Mouse (Mus musculus) CH12.LX (cell line): ENCODE measurements at regions not wholly inside any gene's neighbourhood (a gene's known extent, or its start where the extent isn't known, plus 50 kb on each side); places are given as distances from the start of the nearest gene placed in this dataset.

ENCODE experiments used
- CTCF ChIP-seq, 2 experiments: IDR thresholded peaks in 1 of 2; conservative IDR thresholded peaks in 1 of 2; 2 replicates each; pipeline ENCODE4 v1.5.1; 2011 to 2012; ENCODE audit warnings: low read depth in 2 of 2, low read length in 2 of 2, improper control_type of control experiment in 1 of 2, inconsistent platforms in 1 of 2, mild to moderate bottlenecking in 1 of 2, moderate library complexity in 1 of 2
- MAZ ChIP-seq: IDR thresholded peaks from 2 replicates; pipeline ENCODE4 v1.6.1; 2012; ENCODE audit warnings: low read depth, mild to moderate bottlenecking, inconsistent platforms, low read length, improper control_type of control experiment, moderate library complexity
- PAX5 ChIP-seq: IDR thresholded peaks from 2 replicates; pipeline ENCODE4 v1.6.1; 2012; ENCODE audit warnings: low read length, inconsistent platforms, mixed read lengths
- POLR2A ChIP-seq: IDR thresholded peaks from 2 replicates; pipeline ENCODE4 v1.6.1; 2011; ENCODE audit warnings: low read depth, mild to moderate bottlenecking, improper control_type of control experiment, low read length
- POLR2AphosphoS2 ChIP-seq: IDR thresholded peaks from 2 replicates; pipeline ENCODE4 v1.6.1; 2011; ENCODE audit warnings: low read depth, low read length, improper control_type of control experiment
- ZC3H11A ChIP-seq: IDR thresholded peaks from 2 replicates; pipeline ENCODE4 v1.6.1; 2012; ENCODE audit warnings: low read depth, mild to moderate bottlenecking, inconsistent platforms, low read length, improper control_type of control experiment
- ZMIZ1 ChIP-seq: IDR thresholded peaks from 2 replicates; pipeline ENCODE4 v1.6.1; 2012; ENCODE audit warnings: low read depth, mild to moderate bottlenecking, inconsistent platforms, low read length, improper control_type of control experiment

DNA sequence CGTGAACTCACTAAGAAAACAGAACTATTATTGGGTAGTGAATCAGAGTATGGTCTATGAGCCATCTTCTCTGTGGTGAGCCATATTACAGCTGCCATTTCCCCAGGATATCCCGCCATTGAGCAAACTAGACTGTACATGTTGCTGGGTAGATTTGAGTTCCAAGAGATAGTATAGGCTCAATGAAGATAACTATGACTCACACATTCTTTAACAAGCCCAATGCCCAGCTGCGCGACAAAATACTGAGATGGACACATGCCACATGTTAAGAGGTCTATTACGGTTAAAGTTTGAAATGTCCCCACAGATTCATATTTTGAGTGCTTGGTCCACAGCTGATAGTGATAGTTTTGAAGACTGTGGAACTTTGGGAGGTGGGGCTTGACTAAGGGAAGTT, 107.5 kb upstream of the Thbs1 start:
- TF ChIP-seq ZC3H11A (no peak), CTCF (conservative IDR thresholded peaks at IDR 0.05 in 1 of 2, IDR thresholded peaks at IDR 0.05 in 1 of 2; ENCODE audit: low read depth in 2 of 2, low read length in 2 of 2) (no peak), POLR2A (no peak), POLR2AphosphoS2 (no peak), MAZ (no peak), ZMIZ1 (no peak), PAX5 (no peak)
